Mouse (Mus musculus) left cerebral cortex, postnatal 4 days (tissue): ENCODE data around the gene Gm14399. TPM values are rescaled to one million over a fixed set of nuclear protein-coding genes. Genes with fewer than 3 reads are reported as not detected.
"Not testable (repeated sequence)": the region's sequence is repeated elsewhere in the genome, so short reads cannot be mapped to it uniquely, and the experiment has no call there.

Experiments
- DNase-seq: peaks from one replicate; pipeline ENCODE4 v3.0.0-alpha.2; 2022
- intact Hi-C: fragments of 180-260 bp; cut with DNase I; formaldehyde crosslinking; loops from one replicate; pipeline ENCODE4 v1.15.1; 2025
- total RNA-seq, 2 experiments: library from RNA; stranded (reverse); gene quantifications; 2 replicates each; pipeline ENCODE4 v1.2.3; 2021

Gm14399 gene
- 10 to 100 TPM; 10.5 to 16.1 TPM for total RNA-seq

- DNase-seq, intact Hi-C loops: not testable (repeated sequence)
These were observed at the start of gene Gm14399 for GRCm38 (mm10) chr2:175141993-175142295. Gene Gm14399 (minus strand): TSS chr2:175142012.

- intact Hi-C loops: not testable (repeated sequence)
These were observed 37.2 kb upstream of the Gm14399 start for GRCm38 (mm10) chr2:175179008-175179407.

DNA sequence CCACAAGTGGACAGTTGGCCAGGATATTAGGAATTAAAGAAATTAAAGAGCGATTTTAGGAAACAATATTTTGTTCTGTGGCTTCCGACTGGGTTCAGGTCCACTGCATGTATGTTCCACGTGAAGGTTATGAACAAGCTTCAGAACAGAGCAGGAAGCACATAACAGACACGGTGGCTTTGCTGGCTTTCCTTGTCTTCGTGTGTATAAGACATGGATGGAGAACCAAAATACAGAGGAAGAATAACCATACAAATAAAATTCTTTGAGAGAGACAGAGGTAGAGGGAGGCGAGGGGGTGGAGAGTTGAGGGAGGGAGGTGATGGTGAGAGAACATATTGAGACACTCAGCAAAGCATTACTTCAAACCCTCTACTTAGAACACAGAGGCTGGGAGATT lies 34.5 kb upstream of the Gm14399 start:
- no peak for DNase-seq
- intact Hi-C loops: no loop called here

More at GRCm38 (mm10) chr2:175179008-175179407, 37.2 kb upstream of the Gm14399 start:
- DNase-seq: not testable (repeated sequence)

- intact Hi-C loops, DNase-seq: not testable (repeated sequence)
These were observed 33.8 kb upstream of the Gm14399 start, which contains the start of gene Gm14443 for GRCm38 (mm10) chr2:175175401-175176180. Gene Gm14443 (minus strand): TSS chr2:175175871.

- intact Hi-C loops, DNase-seq: not testable (repeated sequence)
These were observed 32.2 kb upstream of the Gm14399 start for GRCm38 (mm10) chr2:175174058-175174457.

GRCm38 (mm10) chr2:175172906-175173595 lies 31.2 kb upstream of the Gm14399 start:
- intact Hi-C loops, DNase-seq: not testable (repeated sequence)

GRCm38 (mm10) chr2:175172123-175172522 lies 30.3 kb upstream of the Gm14399 start:
- DNase-seq: no peak
- intact Hi-C loops: no loop called here

GRCm38 (mm10) chr2:175166870-175167269 lies 25.1 kb upstream of the Gm14399 start:
- DNase-seq, intact Hi-C loops: not testable (repeated sequence)

GRCm38 (mm10) chr2:175165110-175165509 lies 23.3 kb upstream of the Gm14399 start:
- DNase-seq, intact Hi-C loops: not testable (repeated sequence)

- DNase-seq, intact Hi-C loops: not testable (repeated sequence)
These were observed 19.6 kb upstream of the Gm14399 start for GRCm38 (mm10) chr2:175161438-175161837.

- DNase-seq: no peak
- intact Hi-C loops: no loop called here
These were observed 16.8 kb upstream of the Gm14399 start for GRCm38 (mm10) chr2:175158642-175159041.

- intact Hi-C loops: no loop called here
- DNase-seq: no peak
These were observed 14.9 kb upstream of the Gm14399 start for GRCm38 (mm10) chr2:175156696-175157095.

DNA sequence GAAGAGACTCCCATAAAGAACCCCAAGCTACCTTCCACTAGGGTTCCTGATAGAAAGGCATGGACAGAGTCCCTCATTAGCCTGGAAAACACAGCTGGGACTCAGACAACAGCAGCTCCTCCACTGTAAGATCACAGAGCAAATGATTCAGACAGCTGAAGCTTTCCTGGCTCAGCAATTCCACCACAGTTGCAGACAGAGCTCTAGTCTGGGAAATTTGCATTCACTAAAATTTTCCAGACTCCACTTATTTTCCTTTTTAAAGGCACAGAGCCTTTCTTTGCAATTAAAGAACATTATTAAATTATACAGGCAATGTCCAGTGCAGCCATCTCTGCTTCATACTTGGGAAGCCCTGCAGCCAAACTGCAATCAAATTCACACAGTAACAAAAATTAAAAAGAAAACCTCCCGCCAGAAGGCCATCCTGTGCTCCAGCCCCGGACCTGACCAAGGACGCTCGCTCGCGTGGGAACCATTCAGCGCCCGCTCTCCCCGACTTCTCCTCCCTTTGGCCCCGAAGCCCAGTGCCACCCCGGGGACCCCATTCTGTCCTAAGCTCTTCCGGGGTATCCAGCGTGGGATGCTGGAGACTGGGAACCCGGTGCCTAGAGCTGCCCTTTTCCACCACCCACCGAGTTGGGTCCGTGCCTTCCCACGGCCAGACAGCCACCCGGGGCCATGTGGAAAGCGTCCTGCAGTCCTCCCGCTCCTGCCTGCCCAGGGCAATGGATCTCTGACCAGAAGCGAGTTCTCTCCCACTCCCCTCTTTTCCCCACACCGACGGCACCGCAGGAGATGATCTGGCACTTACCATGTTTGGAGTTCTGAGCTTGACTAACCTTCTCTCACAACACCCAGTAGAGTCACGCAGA lies 457 bp downstream of the Gm14399 start:
- intact Hi-C loops: not testable (repeated sequence)

GRCm38 (mm10) chr2:175140624-175141023 lies 1.2 kb downstream of the Gm14399 start:
- DNase-seq, intact Hi-C loops: not testable (repeated sequence)

More for the DNA sequence above, 457 bp downstream of the Gm14399 start:
- DNase-seq: not testable (repeated sequence)

Other genes with a start within 250 kb of the Gm14399 start
- gene Gm14444, start 131.8 kb downstream of the Gm14399 start, total RNA-seq: 1 to 10 TPM in 1 of 2 experiments, under 1 TPM in 1; 0.96 to 1.0 TPM
- gene Gm14393, start 74.2 kb downstream of the Gm14399 start, total RNA-seq: 1 to 10 TPM in 1 of 2 experiments, under 1 TPM in 1; 0.85 to 2.0 TPM
- gene Gm14443, start 33.9 kb upstream of the Gm14399 start, total RNA-seq: 1 to 10 TPM; 1.2 to 1.7 TPM
- 10 to 100 TPM; 79.2 to 85.3 TPM for gene Gm14391, start 64.9 kb upstream of the Gm14399 start, total RNA-seq
- 1 to 10 TPM; 4.1 to 4.4 TPM for gene Gm14440, start 133.1 kb upstream of the Gm14399 start, total RNA-seq
- 10 to 100 TPM; 37.3 to 40.4 TPM for gene Gm4631, start 196.2 kb upstream of the Gm14399 start, total RNA-seq
- 1 to 10 TPM; 4.5 to 5.3 TPM for gene Zfp968, start 230.4 kb upstream of the Gm14399 start, total RNA-seq